Mouse (Mus musculus) adrenal gland, adult 18-20 months (tissue): ENCODE measurements around the gene Gm4981. TPM values are rescaled to one million over a fixed set of nuclear protein-coding genes. Genes with fewer than 3 reads are reported as not detected.
A peak's percentile ranks its signal among the peaks of the same experiment; 100 is the strongest.
"Not testable (repeated sequence)": the region's sequence is repeated elsewhere in the genome, so short reads cannot be mapped to it uniquely, and the experiment has no call there.

Experiments used
- DNase-seq, 2 experiments: peaks; one replicate each; pipeline ENCODE4 v3.0.0; 2021 to 2022; ENCODE audit warnings: low spot score in 2 of 2
- long read RNA-seq, 2 experiments: library from polyadenylated mRNA; stranded (forward); transcript quantifications; one replicate each; pipeline ENCODE4 v2.0.0; 2021
- total RNA-seq, 2 experiments: library from RNA; stranded (reverse); gene quantifications; 1 replicate in 1 of 2; 2 replicates in 1 of 2; pipeline ENCODE4 v1.2.3; 2021

Gm4981 gene
- total RNA-seq, result not detected
- long read RNA-seq, experiment 1, result 0 reads
- long read RNA-seq, experiment 2, result 0 reads

GRCm38 (mm10) chr10:58236613-58237012 lies at the start of gene Gm4981:
TSS of gene Gm4981 (minus strand) at chr10:58236701.
- no peak for DNase-seq

DNA sequence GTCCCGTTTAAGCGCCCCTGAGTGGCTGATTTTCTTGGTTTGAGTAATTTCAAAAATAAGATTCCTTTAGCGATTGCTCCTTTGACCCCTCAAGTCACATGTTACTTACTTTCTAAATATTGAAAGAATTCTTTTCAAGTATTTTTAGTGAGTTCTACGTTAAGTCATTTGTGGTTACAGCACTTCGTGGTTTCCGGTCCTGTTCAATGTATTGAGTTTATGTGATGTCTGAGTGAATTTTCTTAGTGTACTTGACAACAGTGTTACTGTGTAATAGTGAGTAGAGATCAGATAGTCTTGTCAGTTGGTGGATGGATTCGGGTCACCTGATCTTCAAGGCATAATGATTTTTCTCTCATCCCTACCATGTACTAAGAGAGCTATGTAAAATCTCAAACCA lies 45.7 kb upstream of the Gm4981 start:
- no peak for DNase-seq

DNA sequence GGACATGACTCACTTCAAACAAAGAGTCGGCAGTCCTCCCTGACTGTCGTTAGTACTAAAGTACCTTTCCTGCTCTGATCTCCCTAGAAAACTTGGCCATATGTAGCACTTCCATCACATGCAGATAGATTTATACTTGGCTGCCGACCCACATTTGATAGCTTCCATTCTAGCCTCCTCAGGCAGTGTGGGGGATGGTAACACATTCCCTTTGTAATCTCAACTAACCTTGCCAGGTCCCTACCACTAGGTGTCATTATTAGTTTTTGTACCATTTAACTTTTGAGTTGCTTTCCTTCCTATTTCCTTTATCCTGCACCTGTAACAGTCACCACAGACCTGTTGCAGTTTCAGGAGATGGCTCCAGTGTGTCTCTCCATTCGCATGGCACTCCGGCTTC lies 22.0 kb upstream of the Gm4981 start:
- peak in 1 of 2 experiments; percentile 12 for DNase-seq

DNA sequence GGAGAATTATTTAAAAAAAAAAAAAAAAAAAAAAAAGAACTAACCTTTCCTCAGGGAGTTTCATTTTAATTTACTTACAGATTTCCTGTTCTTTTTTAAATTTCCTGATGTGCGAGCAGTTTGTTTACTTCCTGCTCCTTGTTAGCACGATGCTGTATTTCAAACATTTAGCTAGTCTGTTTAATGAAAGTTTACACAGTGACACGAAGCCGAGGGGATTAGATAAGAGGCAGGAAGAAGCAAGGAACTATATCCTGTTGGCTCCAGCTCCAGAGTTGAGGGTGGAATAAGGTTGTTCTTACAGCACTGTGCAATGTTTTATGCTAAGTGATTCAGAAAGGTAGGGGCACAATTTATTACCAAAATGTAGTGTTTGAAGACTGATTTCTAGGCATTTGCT lies 19.5 kb upstream of the Gm4981 start:
- no peak for DNase-seq

DNA sequence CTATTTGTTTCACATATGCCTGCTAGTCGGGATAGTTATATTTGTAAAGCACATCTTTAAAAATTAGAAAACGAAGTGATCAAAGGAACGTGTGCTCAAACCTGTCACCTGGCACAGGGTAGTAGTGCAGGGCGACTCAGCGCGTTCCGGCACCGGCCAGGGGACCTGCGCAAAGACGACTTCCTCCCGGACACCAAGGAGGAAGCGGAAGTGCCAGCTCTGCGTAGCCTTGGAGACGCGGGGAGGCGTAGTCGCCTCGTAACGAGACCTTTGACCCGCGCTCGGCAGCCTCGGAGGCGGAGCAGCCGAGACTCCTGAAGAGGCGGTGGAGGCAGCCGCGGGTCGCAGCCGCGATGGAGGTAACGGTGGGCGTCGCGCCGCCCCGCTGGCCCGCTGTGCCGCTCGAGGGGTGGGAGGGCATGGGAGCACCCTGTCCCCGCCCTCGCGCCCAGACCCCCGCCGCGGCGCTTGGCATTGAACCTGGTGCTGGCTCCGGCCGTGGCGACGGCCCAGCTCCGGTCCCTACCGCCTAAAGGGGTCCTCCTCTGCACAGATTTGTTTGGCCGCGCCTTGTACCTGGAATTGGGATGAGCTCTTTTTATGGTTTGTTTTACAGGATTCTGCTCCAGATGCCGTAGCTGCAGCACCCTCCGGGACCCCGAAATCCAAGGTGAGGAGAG lies 18.9 kb upstream of the Gm4981 start, which contains the start of gene Gcc2:
Gcc2 (plus strand) TSS at position 285 of the 680 bp plus-strand sequence.
- peak; percentile 87 for DNase-seq

GRCm38 (mm10) chr10:58254635-58255175 lies 18.2 kb upstream of the Gm4981 start:
- peak in 1 of 2 experiments; percentile 9 for DNase-seq

GRCm38 (mm10) chr10:58249535-58249934 lies 13.0 kb upstream of the Gm4981 start:
- DNase-seq, result no peak

DNA sequence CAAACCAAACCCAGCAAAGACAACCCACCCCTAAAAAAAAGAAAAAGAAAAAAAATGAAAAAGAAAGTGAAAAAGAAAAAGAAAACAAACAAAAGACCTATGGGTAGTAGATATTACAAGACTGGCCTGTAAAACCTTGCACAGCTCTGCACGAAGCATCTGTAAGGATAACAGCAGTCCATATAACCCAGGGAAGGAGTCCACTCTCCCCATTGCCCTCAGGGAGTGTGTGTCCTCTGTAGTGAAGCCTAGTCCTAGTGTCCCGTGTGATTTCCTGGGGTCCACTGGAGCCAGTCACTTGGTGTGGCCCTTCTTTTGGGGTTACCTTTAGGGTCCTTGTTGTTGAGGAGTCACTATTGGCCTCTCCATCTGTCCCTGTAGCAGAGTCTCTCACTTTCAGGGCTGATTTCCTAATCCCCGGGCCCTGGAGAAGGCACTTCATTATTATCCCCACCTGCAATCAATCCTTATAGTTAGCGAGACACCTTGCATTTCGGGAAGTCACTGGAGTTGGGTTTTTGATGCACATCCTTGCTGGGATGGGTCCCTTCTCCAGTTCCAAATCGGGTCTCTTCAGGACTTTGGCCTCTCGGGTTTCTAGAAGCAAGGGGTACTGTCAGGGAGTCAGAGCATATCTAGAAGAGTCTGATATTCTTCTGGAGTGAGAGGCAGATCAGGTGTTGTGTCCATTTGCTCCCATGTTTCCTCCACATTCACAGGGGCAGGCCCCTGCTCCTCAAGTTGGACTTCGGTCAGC lies 2.7 kb upstream of the Gm4981 start:
- peak; percentile 62 to 70 for DNase-seq

DNA sequence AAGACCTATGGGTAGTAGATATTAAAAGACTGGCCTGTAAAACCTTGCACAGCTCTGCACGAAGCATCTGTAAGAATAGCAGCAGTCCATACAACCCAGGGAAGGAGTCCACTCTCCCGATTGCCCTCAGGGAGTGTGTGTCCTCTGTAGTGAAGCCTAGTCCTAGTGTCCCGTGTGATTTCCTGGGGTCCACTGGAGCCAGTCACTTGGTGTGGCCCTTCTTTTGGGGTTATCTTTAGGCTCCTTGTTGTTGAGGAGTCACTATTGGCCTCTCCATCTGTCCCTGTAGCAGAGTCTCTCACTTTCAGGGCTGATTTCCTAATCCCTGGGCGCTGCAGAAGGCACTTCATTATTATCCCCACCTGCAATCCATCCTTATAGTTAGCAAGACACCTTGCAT lies 1.5 kb downstream of the Gm4981 start:
- DNase-seq, result not testable (repeated sequence)

- DNase-seq, result not testable (repeated sequence)
Observed at GRCm38 (mm10) chr10:58233740-58234121, 2.8 kb downstream of the Gm4981 start.

DNA sequence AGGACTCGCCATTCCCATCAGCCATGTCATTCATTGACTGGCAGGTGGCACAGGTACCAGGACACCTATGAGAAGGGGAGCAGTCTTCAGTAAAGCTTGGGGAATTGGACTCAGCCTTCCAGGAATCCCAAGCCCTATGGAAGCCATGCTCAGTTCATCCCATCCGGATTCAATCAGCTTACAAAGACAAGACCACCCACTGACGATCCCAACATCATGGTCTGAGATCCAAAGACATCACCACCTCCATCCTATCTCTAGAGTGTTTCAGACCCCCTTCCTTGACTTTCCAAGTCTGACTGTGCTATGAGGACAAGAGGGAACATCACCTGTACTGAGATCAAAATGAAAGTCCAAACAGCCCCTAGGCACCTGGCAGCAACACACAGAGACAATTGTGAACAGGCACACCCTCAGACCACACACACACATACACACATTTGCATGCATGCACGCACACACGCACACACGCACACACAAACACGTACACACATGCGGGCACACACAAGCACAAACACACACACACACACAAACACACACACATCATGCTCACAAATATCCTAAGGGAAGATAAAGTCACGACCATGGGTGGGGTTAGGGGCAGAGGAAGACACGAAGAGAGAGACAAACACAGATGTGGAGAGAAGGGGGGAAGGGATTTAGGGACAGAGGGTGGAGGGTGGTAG lies 3.3 kb downstream of the Gm4981 start:
- peak in 1 of 2 experiments; percentile 44 for DNase-seq

- DNase-seq, result not testable (repeated sequence)
Observed at GRCm38 (mm10) chr10:58232641-58232969, 3.9 kb downstream of the Gm4981 start, which contains the start of gene Duxf3. TSS of gene Duxf3 (minus strand) at chr10:58232675.

DNA sequence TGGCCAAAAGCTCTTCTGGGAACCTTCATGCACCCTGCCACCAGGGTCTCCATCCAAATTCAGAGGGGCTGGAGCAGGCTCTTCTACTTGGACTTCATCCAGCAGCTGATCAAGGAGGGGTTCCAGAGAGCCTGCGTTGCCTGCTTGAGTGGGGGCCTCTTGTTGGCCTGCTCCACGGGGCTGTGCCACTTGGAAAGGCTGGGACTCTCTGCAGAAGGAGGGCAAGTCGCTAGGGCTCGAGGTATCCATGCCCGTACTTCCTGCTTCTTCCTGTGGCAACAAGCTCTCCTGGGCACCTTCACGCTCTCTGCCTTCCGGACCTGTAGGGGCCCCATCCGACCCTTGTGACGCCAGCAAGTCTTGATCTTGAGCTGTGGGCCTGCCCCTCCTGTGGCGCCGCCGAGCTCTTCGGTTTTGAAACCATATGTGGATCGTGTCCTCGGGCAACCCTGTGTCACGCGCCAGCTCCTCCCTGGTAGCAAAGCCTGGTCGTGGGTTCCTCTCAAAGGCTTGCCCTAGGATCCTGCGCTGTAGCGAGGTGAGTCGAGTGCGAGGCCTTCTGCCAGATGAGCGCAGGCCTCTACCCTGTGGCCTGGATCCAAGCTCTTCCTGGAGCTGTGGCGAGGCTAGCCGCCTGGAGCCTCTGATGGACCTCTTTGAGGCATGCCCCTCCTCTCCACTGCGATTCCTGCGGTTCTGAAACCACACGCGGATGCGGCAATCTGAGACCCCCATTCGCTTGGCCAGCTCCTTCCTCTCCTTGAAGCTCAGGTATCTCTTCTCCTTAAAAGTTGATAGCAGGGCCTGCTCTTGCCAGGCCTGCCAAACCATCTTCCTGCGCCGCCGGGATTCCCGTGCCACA lies 4.5 kb downstream of the Gm4981 start:
- DNase-seq, result peak; percentile 78 to 87

DNA sequence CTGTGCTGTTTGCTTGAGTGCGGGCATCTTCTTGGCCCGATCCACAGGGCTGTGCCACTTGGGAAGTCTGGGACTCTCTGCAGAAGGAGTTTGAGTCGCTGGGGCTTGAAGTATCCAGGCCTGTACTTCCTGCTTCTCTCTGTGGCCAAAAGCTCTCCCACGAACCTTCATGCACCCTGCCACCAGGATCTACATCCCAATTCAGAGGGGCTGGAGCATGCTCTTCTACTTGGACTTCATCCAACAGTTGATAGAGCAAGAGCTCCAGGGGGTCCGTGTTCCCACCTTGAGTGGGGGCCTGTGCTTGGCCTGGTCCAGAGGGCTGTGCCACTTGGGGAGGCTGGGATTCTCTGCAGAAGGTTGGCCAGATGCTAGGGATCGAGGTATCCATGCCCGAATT lies 5.4 kb downstream of the Gm4981 start:
- DNase-seq, result peak in 1 of 2 experiments; percentile 63

DNA sequence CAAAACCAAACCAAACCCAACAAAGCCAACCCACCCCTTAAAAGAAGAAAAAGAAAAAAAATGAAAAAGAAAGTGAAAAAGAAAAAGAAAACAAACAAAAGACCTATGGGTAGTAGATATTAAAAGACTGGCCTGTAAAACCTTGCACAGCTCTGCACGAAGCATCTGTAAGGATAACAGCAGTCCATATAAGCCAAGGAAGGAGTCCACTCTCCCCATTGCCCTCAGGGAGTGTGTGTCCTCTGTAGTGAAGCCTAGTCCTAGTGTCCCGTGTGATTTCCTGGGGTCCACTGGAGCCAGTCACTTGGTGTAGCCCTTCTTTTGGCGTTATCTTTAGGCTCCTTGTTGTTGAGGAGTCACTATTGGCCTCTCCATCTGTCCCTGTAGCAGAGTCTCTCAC lies 6.5 kb downstream of the Gm4981 start:
- not testable (repeated sequence) for DNase-seq

- peak in 1 of 2 experiments; percentile 48 for DNase-seq
Observed at GRCm38 (mm10) chr10:58227798-58228197, 8.7 kb downstream of the Gm4981 start.

DNA sequence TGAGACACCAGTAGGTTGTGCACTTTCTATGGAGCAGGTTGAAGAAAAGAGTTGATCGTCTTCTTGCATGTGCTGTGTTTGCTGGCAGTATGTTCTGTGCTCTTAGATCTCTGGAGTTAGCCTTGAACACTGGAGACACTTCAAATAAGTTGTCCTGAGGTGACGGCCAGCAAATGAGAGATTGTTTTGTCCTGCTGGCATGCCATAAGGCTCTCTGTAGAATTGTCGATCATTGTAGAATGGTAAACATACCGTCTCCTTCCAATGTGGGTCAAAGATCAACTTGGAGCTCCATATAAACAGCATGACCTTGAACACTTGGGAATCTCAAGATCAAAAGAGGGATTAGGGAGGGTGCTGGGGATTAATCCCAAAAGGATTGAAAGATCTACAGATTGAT lies 10.1 kb downstream of the Gm4981 start:
- DNase-seq, result not testable (repeated sequence)

- DNase-seq, result peak in 1 of 2 experiments; percentile 58
Observed at GRCm38 (mm10) chr10:58224827-58225785, 11.4 kb downstream of the Gm4981 start, which contains the start of gene AW822073. TSS of gene AW822073 (minus strand) at chr10:58224930.
